Mouse (Mus musculus) C2C12 (cell line): ENCODE results near the gene Vax1.

Experiments used
- CEBPB ChIP-seq: IDR thresholded peaks from one replicate; pipeline ENCODE4 v1.6.1; 2011; ENCODE audit warnings: low read depth, mild to moderate bottlenecking, control low read depth, moderate library complexity
- CTCF ChIP-seq: IDR thresholded peaks from one replicate; pipeline ENCODE4 v1.5.1; 2011; ENCODE audit not compliant: control insufficient read depth, insufficient read depth, insufficient read length
- MAX ChIP-seq: IDR thresholded peaks from one replicate; pipeline ENCODE4 v1.6.1; 2011; ENCODE audit warnings: mild to moderate bottlenecking, control low read depth
- MYOD1 ChIP-seq: IDR thresholded peaks from one replicate; pipeline ENCODE4 v1.6.1; 2011; ENCODE audit warnings: low read depth; ENCODE audit not compliant: control insufficient read depth, insufficient read length
- USF1 ChIP-seq: IDR thresholded peaks from one replicate; pipeline ENCODE4 v1.6.1; 2011; ENCODE audit warnings: low read depth, mild to moderate bottlenecking, control low read depth, moderate library complexity

- TF ChIP-seq CTCF (no peak), MAX (no peak), MYOD1 (no peak), USF1 (no peak), CEBPB (no peak)
Measured at GRCm38 (mm10) chr19:59208986-59209385, 39.1 kb upstream of the Vax1 start.
